8 mouse cellular contexts compared by ENCODE assay signal in genomic region chrX:101085920-101086319, GRCm38 (mm10). TPM values are rescaled to one million over a fixed set of nuclear protein-coding genes. Genes with fewer than 3 reads are reported as not detected.
A peak's percentile ranks its signal among the peaks of the same experiment; 100 is the strongest.
DNase-seq lines count a peak whose midpoint lies in the region; ATAC-seq and TF ChIP-seq lines count a peak whose summit lies in the region.

Gene Slc7a3, minus strand, starts transcription at chrX:101086020.

- H3K27me3 ChIP-seq in heart, embryonic 12.5 days (replicated peaks) = peaks cover 31% of the 10 kb centered on the region
- no peaks in the 10 kb centered on the region for H3K27me3 ChIP-seq in heart, adult 2 months (ENCODE audit: control insufficient read depth, insufficient read depth, low read length)
- H3K27me3 ChIP-seq in E14TG2a.4 (ENCODE audit: insufficient read depth, low read length) = no peaks in the 10 kb centered on the region
- no peaks in the 10 kb centered on the region for H3K27me3 ChIP-seq in forebrain, embryonic 14.5 days (replicated peaks; ENCODE audit: control insufficient read depth, insufficient read depth, low read length)
- H3K27me3 ChIP-seq in liver, embryonic 14.5 days (ENCODE audit: control insufficient read depth, insufficient read depth, low read length) = no peaks in the 10 kb centered on the region; the same call in 1 of the 2 replicates

- WGBS in heart, embryonic 12.5 days = 28% methylated on average over 11 of the region's 11 CpGs
- 28% methylated on average over 11 of the region's 11 CpGs for WGBS in heart, adult 2 months
- WGBS in forebrain, embryonic 14.5 days = 49% methylated on average over 11 of the region's 11 CpGs
- 35% methylated on average over 11 of the region's 11 CpGs for WGBS in liver, embryonic 14.5 days (ENCODE audit: insufficient replicate concordance)

- TF ChIP-seq EP300 in heart, adult 2 months (IDR thresholded peaks at IDR 0.05; ENCODE audit: insufficient read depth, low read depth, low read length) = no peak
- no peak for TF ChIP-seq EP300 in liver, embryonic 14.5 days (IDR thresholded peaks at IDR 0.05; ENCODE audit: low read depth)

- H3K9ac ChIP-seq in heart, embryonic 12.5 days = no peak within 1 kb of the TSS
- H3K9ac ChIP-seq in heart, adult 2 months (ENCODE audit: low read depth, low read length) = no peak within 1 kb of the TSS
- H3K9ac ChIP-seq in forebrain, embryonic 14.5 days (ENCODE audit: low read length) = no peak within 1 kb of the TSS
- H3K9ac ChIP-seq in liver, embryonic 14.5 days (replicated peaks) = no peak within 1 kb of the TSS

- no peaks in the 10 kb centered on the region for H3K79me2 ChIP-seq in heart, adult 2 months (replicated peaks; ENCODE audit: control insufficient read depth, insufficient read depth, low read length)

- no peaks in the 10 kb centered on the region for H3K9me3 ChIP-seq in heart, embryonic 12.5 days (replicated peaks)
- H3K9me3 ChIP-seq in E14TG2a.4 (ENCODE audit: low read length) = peaks cover 3% of the 10 kb centered on the region
- no peaks in the 10 kb centered on the region for H3K9me3 ChIP-seq in forebrain, embryonic 14.5 days (replicated peaks; ENCODE audit: control insufficient read depth, low read length)
- no peaks in the 10 kb centered on the region for H3K9me3 ChIP-seq in liver, embryonic 14.5 days (ENCODE audit: control insufficient read depth, low read length)

- intact Hi-C loops in heart, adult 2 months (cut with DNase I) = no loop called here

- H3K27ac ChIP-seq in heart, embryonic 12.5 days (ENCODE audit: poor library complexity, severe bottlenecking) = no peak within 1 kb of the TSS
- H3K27ac ChIP-seq in heart, adult 2 months = no peak within 1 kb of the TSS
- no peak within 1 kb of the TSS for H3K27ac ChIP-seq in forebrain, embryonic 14.5 days (ENCODE audit: low read depth, low read length)
- no peak within 1 kb of the TSS for H3K27ac ChIP-seq in liver, embryonic 14.5 days

- no peak for TF ChIP-seq CTCF in heart, adult 2 months (IDR thresholded peaks at IDR 0.05)
- no peak for TF ChIP-seq CTCF in E14TG2a.4 (conservative IDR thresholded peaks at IDR 0.05; ENCODE audit: low read length)
- TF ChIP-seq CTCF in liver, embryonic 14.5 days (IDR thresholded peaks at IDR 0.05; ENCODE audit: low read depth) = no peak

- no peaks in the 10 kb centered on the region for H3K36me3 ChIP-seq in heart, embryonic 12.5 days
- no peaks in the 10 kb centered on the region for H3K36me3 ChIP-seq in heart, adult 2 months (ENCODE audit: control insufficient read depth, insufficient read depth, low read length)
- peaks cover 26% of the 10 kb centered on the region for H3K36me3 ChIP-seq in E14TG2a.4 (ENCODE audit: insufficient read depth, low read length)
- no peaks in the 10 kb centered on the region for H3K36me3 ChIP-seq in forebrain, embryonic 14.5 days (ENCODE audit: control insufficient read depth, insufficient read depth, low read length)
- no peaks in the 10 kb centered on the region for H3K36me3 ChIP-seq in liver, embryonic 14.5 days (replicated peaks; ENCODE audit: control insufficient read depth, insufficient read depth, low read depth)

- ATAC-seq in heart, embryonic 12.5 days (ENCODE audit: insufficient number of reproducible peaks, low FRiP score) = no peak
- ATAC-seq in forebrain, embryonic 14.5 days = no peak
- ATAC-seq in liver, embryonic 14.5 days (ENCODE audit: insufficient read depth) = no peak

- peak within 1 kb of the TSS; percentile 44 for H3K4me3 ChIP-seq in heart, embryonic 12.5 days
- no peak within 1 kb of the TSS for H3K4me3 ChIP-seq in heart, adult 2 months
- H3K4me3 ChIP-seq in E14TG2a.4 (replicated peaks; ENCODE audit: low read length) = peak within 1 kb of the TSS; percentile 86
- H3K4me3 ChIP-seq in forebrain, embryonic 14.5 days (ENCODE audit: low read depth, low read length) = peak within 1 kb of the TSS; percentile 19
- no peak within 1 kb of the TSS; a peak in 1 of 4 replicates for H3K4me3 ChIP-seq in liver, embryonic 14.5 days (ENCODE audit: insufficient read depth in 1 of 2, low read depth in 2 of 2, low read length in 2 of 2)

- DNase-seq in heart, adult 2 months = no peak
- DNase-seq in forebrain, embryonic 14.5 days (ENCODE audit: low spot score) = no peak
- DNase-seq in liver, embryonic 14.5 days (ENCODE audit: low read depth in 3 of 3, low spot score in 3 of 3) = no peak
- no peak for DNase-seq in cerebellum, adult 8-10 months
- DNase-seq in urinary bladder, adult 18-20 months (ENCODE audit: low spot score in 2 of 2) = no peak
- no peak for DNase-seq in kidney, adult 11 months

- no peak for TF ChIP-seq POLR2A in heart, adult 2 months (IDR thresholded peaks at IDR 0.05; ENCODE audit: insufficient read depth, low read depth, low read length)

- H3K4me2 ChIP-seq in heart, embryonic 12.5 days = peak within 1 kb of the TSS; percentile 82
- peak within 1 kb of the TSS; percentile 52 for H3K4me2 ChIP-seq in forebrain, embryonic 14.5 days (ENCODE audit: low read length)
- H3K4me2 ChIP-seq in liver, embryonic 14.5 days (ENCODE audit: low read depth) = peak within 1 kb of the TSS; percentile 36

- no peaks in the 10 kb centered on the region for H3K4me1 ChIP-seq in heart, embryonic 12.5 days (replicated peaks)
- H3K4me1 ChIP-seq in heart, adult 2 months (ENCODE audit: control insufficient read depth, insufficient read depth, low read length) = no peaks in the 10 kb centered on the region
- H3K4me1 ChIP-seq in E14TG2a.4 (replicated peaks; ENCODE audit: low read depth, low read length) = peaks cover 48% of the 10 kb centered on the region
- no peaks in the 10 kb centered on the region for H3K4me1 ChIP-seq in forebrain, embryonic 14.5 days (ENCODE audit: control insufficient read depth, insufficient read depth, low read length)
- no peaks in the 10 kb centered on the region for H3K4me1 ChIP-seq in liver, embryonic 14.5 days (replicated peaks; ENCODE audit: control insufficient read depth in 2 of 2, insufficient read depth in 2 of 2, low read length in 1 of 2)

RNA-seq across cellular contexts. Expression of gene Slc7a3, which starts in this region (rescaled TPM):
- 0.24 and 0.71 TPM in 2 replicates for polyA plus RNA-seq in heart, embryonic 12.5 days (2016; fragmentation: Nextera tagmentation; extraction: Ambion mirVana)
- total RNA-seq in heart, adult 2 months (2021) = not detected
- 0.18 and 0.68 TPM in 2 replicates for polyA plus RNA-seq in heart, adult 2 months (2012; rRNA removed)
- 1.9 and 2.2 TPM in 2 replicates for polyA plus RNA-seq in forebrain, embryonic 14.5 days (2014; fragmentation: Nextera tagmentation; extraction: Ambion mirVana)
- polyA plus RNA-seq in liver, embryonic 14.5 days (2012; rRNA removed) = 0.54 and 0.96 TPM in 2 replicates
- 0.11 and 0.23 TPM in 2 replicates for polyA plus RNA-seq in liver, embryonic 14.5 days (2014; fragmentation: Nextera tagmentation; extraction: Ambion mirVana)

Comparison
In these comparisons a context has a peak if more than half of its experiments do, and no peak if none do; other contexts are left out.
1. H3K4me3 ChIP-seq: peak in heart, embryonic 12.5 days (single experiment), E14TG2a.4 (single experiment) and forebrain, embryonic 14.5 days (single experiment); none in heart, adult 2 months (single experiment) and liver, embryonic 14.5 days (0 of 2).
2. Peak in every context shown above with its lines, with median percentiles within 50 percentile points of each other: H3K4me2 ChIP-seq.